35 mouse cellular contexts compared by ENCODE assay signal in the genomic region with DNA sequence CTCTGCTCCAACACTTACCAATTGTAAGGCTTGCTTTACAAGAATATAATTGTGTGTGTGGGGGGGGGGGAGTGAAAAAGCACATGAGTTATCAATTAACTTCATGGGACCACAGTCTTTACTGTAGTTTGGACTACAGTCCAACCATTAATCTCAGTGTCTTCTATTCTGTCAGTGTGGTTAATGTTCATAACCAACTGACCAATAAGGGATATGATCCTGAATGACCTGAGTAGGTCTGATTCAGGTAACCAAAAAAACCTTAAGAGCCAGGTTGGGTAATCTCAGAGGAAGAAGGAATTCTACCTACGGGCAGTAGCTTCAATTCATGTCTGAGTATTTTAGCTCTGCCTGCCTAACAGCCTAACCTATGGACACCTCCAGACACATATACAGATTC. TPM values are rescaled to one million over a fixed set of nuclear protein-coding genes. Genes with fewer than 3 reads are reported as not detected.
"Had no signal": no experiment of that assay in that cellular context is flagged by ENCODE, and none has a peak within 500 bp of the region (broad histone marks: within the 10 kb centered on the region; RNA-seq: fewer than 3 reads in every experiment).

No protein-coding gene starts in this region.

- H3K4me3 ChIP-seq: heart, adult 2 months; heart, embryonic 10.5 days; heart, embryonic 12.5 days; heart, embryonic 13.5 days; heart, embryonic 15.5 days; hindbrain, embryonic 10.5 days; hindbrain, embryonic 12.5 days; hindbrain, embryonic 13.5 days; hindbrain, embryonic 15.5 days; intestine, embryonic 15.5 days; layer of hippocampus, adult 2 months; left cerebral cortex, adult 2 months had no signal

- H3K27ac ChIP-seq: heart, adult 2 months; heart, embryonic 10.5 days; heart, embryonic 13.5 days; heart, embryonic 15.5 days; hindbrain, embryonic 10.5 days; hindbrain, embryonic 12.5 days; hindbrain, embryonic 13.5 days; hindbrain, embryonic 14.5 days; hindbrain, embryonic 15.5 days; hindbrain, postnatal 0 days; intestine, embryonic 15.5 days; layer of hippocampus, adult 2 months; left cerebral cortex, adult 2 months had no signal

- H3K36me3 ChIP-seq: heart, embryonic 10.5 days; heart, embryonic 12.5 days; heart, embryonic 13.5 days; heart, embryonic 15.5 days; hindbrain, embryonic 10.5 days; hindbrain, embryonic 12.5 days; hindbrain, embryonic 13.5 days; hindbrain, embryonic 15.5 days; intestine, embryonic 15.5 days had no signal

- H3K9me3 ChIP-seq: heart, embryonic 10.5 days; heart, embryonic 12.5 days; heart, embryonic 13.5 days; heart, embryonic 15.5 days; hindbrain, embryonic 10.5 days; hindbrain, embryonic 12.5 days; hindbrain, embryonic 13.5 days; hindbrain, embryonic 15.5 days; intestine, embryonic 15.5 days had no signal

- H3K4me1 ChIP-seq: heart, embryonic 15.5 days; hindbrain, embryonic 10.5 days; hindbrain, embryonic 12.5 days; hindbrain, embryonic 13.5 days; hindbrain, embryonic 15.5 days; intestine, embryonic 15.5 days had no signal

- H3K27me3 ChIP-seq: heart, embryonic 12.5 days; heart, embryonic 13.5 days; heart, embryonic 15.5 days; hindbrain, embryonic 12.5 days; hindbrain, embryonic 13.5 days; hindbrain, embryonic 15.5 days; intestine, embryonic 15.5 days had no signal

- ATAC-seq: hindbrain, embryonic 16.5 days; hindbrain, postnatal 0 days; inflammation-experienced regulatory T-cells, adult 6 months; intestine, embryonic 15.5 days; intestine, embryonic 16.5 days; intestine, postnatal 0 days had no signal

- H3K4me2 ChIP-seq: heart, embryonic 11.5 days; heart, embryonic 12.5 days; heart, embryonic 13.5 days; heart, embryonic 15.5 days; hindbrain, embryonic 12.5 days; hindbrain, embryonic 13.5 days; hindbrain, embryonic 14.5 days; hindbrain, embryonic 15.5 days; intestine, embryonic 15.5 days had no signal

- DNase-seq: heart, adult 18-20 months; heart, adult 2 months; heart, postnatal 10 days; heart, postnatal 14 days; heart, postnatal 36 days; heart, postnatal 4 days; kidney, adult 18-20 months; kidney, postnatal 10 days; kidney, postnatal 14 days; kidney, postnatal 4 days; layer of hippocampus, adult 9-11 months; layer of hippocampus, postnatal 36 days had no signal

- H3K9ac ChIP-seq: heart, embryonic 12.5 days; heart, embryonic 13.5 days; heart, embryonic 15.5 days; hindbrain, embryonic 12.5 days; hindbrain, embryonic 13.5 days; hindbrain, embryonic 14.5 days; hindbrain, embryonic 15.5 days; intestine, embryonic 15.5 days had no signal

RNA-seq across cellular contexts. Expression of gene Gm47996, which starts 14.6 kb away (rescaled TPM):
- polyA plus RNA-seq: heart, adult 2 months; heart, embryonic 10.5 days; heart, embryonic 13.5 days; heart, embryonic 14.5 days; heart, embryonic 15.5 days; heart, embryonic 16.5 days; heart, postnatal 0 days; hindbrain, embryonic 12.5 days; hindbrain, embryonic 13.5 days; hindbrain, embryonic 14.5 days; hindbrain, embryonic 15.5 days; hindbrain, embryonic 16.5 days; hindbrain, postnatal 0 days; inflammation-experienced regulatory T-cells, adult 6 months; intestine, embryonic 14.5 days; intestine, embryonic 15.5 days; intestine, embryonic 16.5 days; intestine, postnatal 0 days had no signal

RNA-seq across cellular contexts. Expression of gene 3110040M04Rik, which starts 20.6 kb away (rescaled TPM):
- polyA plus RNA-seq: heart, adult 2 months; heart, embryonic 13.5 days; heart, embryonic 14.5 days; heart, embryonic 15.5 days; heart, embryonic 16.5 days; heart, postnatal 0 days; hindbrain, embryonic 10.5 days; hindbrain, embryonic 13.5 days; hindbrain, embryonic 14.5 days; hindbrain, embryonic 15.5 days; hindbrain, embryonic 16.5 days; hindbrain, postnatal 0 days; inflammation-experienced regulatory T-cells, adult 6 months; intestine, embryonic 16.5 days; intestine, postnatal 0 days had no signal

RNA-seq across cellular contexts. Expression of gene Gm47995, which starts 26.3 kb away (rescaled TPM):
- polyA plus RNA-seq: heart, adult 2 months; heart, embryonic 13.5 days; heart, embryonic 14.5 days; heart, embryonic 15.5 days; heart, embryonic 16.5 days; heart, postnatal 0 days; hindbrain, embryonic 11.5 days; hindbrain, embryonic 12.5 days; hindbrain, embryonic 13.5 days; hindbrain, embryonic 14.5 days; hindbrain, embryonic 15.5 days; hindbrain, embryonic 16.5 days; hindbrain, postnatal 0 days; inflammation-experienced regulatory T-cells, adult 6 months; intestine, embryonic 14.5 days; intestine, embryonic 15.5 days; intestine, embryonic 16.5 days; intestine, postnatal 0 days had no signal

RNA-seq across cellular contexts. Expression of gene Gm8947, which starts 32.4 kb away (rescaled TPM):
- polyA plus RNA-seq: heart, adult 2 months; heart, embryonic 14.5 days; heart, embryonic 15.5 days; heart, embryonic 16.5 days; hindbrain, embryonic 11.5 days; hindbrain, embryonic 12.5 days; hindbrain, embryonic 13.5 days; hindbrain, embryonic 14.5 days; hindbrain, embryonic 15.5 days; hindbrain, embryonic 16.5 days; hindbrain, postnatal 0 days; inflammation-experienced regulatory T-cells, adult 6 months; intestine, embryonic 16.5 days; intestine, postnatal 0 days had no signal

RNA-seq across cellular contexts. Expression of gene Gm47985, which starts 42.2 kb away (rescaled TPM):
- polyA plus RNA-seq: heart, embryonic 14.5 days; hindbrain, embryonic 15.5 days; hindbrain, embryonic 16.5 days; hindbrain, postnatal 0 days; intestine, embryonic 15.5 days had no signal
